Mouse (Mus musculus) c-Kit-positive CD71-positive TER-119-negative erythroid progenitor cells, embryonic 14.5 days (primary cell): ENCODE results near the gene Coq10a.

Source experiments
- DNase-seq: peaks from one replicate; pipeline ENCODE4 v3.0.0-alpha.2; 2013; ENCODE audit warnings: low read depth

Gene Coq10a

GRCm38 (mm10) chr10:128368402-128369217 lies at the start of gene Coq10a:
TSS of gene Coq10a (minus strand) at chr10:128368997.
- peak; percentile 76 for DNase-seq

GRCm38 (mm10) chr10:128414848-128415247 lies 46.1 kb upstream of the Coq10a start:
- DNase-seq: no peak

GRCm38 (mm10) chr10:128413076-128413475 lies 44.3 kb upstream of the Coq10a start:
- DNase-seq: no peak

- DNase-seq: no peak
Measured at GRCm38 (mm10) chr10:128412558-128412957, 43.8 kb upstream of the Coq10a start.

- no peak for DNase-seq
Measured at GRCm38 (mm10) chr10:128412055-128412381, 43.2 kb upstream of the Coq10a start.

- DNase-seq: peak; percentile 92
Measured at GRCm38 (mm10) chr10:128411211-128412054, 42.6 kb upstream of the Coq10a start, which contains the start of the genes Nabp2 and Rnf41. TSS of gene Nabp2 (minus strand) at chr10:128411492. TSS of gene Rnf41 (plus strand) at chr10:128411657.

GRCm38 (mm10) chr10:128410560-128410845 lies 41.7 kb upstream of the Coq10a start:
- DNase-seq: no peak

GRCm38 (mm10) chr10:128409692-128410559 lies 41.1 kb upstream of the Coq10a start:
- DNase-seq: peak; percentile 98

- peak; percentile 32 for DNase-seq
Measured at GRCm38 (mm10) chr10:128408591-128409535, 40.1 kb upstream of the Coq10a start.

- DNase-seq: no peak
Measured at GRCm38 (mm10) chr10:128403931-128404330, 35.1 kb upstream of the Coq10a start.

GRCm38 (mm10) chr10:128401638-128402037 lies 32.8 kb upstream of the Coq10a start:
- no peak for DNase-seq

- no peak for DNase-seq
Measured at GRCm38 (mm10) chr10:128401056-128401455, 32.3 kb upstream of the Coq10a start, which contains the start of gene Slc39a5. TSS of gene Slc39a5 (minus strand) at chr10:128401229.

GRCm38 (mm10) chr10:128400338-128400737 lies 31.5 kb upstream of the Coq10a start:
- DNase-seq: no peak

- DNase-seq: no peak
Measured at GRCm38 (mm10) chr10:128397466-128397865, 28.7 kb upstream of the Coq10a start.

GRCm38 (mm10) chr10:128396716-128397264 lies 28.0 kb upstream of the Coq10a start:
- DNase-seq: no peak

- no peak for DNase-seq
Measured at GRCm38 (mm10) chr10:128396017-128396673, 27.3 kb upstream of the Coq10a start.

- no peak for DNase-seq
Measured at GRCm38 (mm10) chr10:128391850-128392249, 23.1 kb upstream of the Coq10a start.

GRCm38 (mm10) chr10:128390366-128390765 lies 21.6 kb upstream of the Coq10a start:
- DNase-seq: no peak

GRCm38 (mm10) chr10:128389570-128389969 lies 20.8 kb upstream of the Coq10a start:
- DNase-seq: no peak

- DNase-seq: no peak
Measured at GRCm38 (mm10) chr10:128388941-128389340, 20.1 kb upstream of the Coq10a start.
